Mouse (Mus musculus) cerebellum, adult 8-10 months (tissue): Measurements from ENCODE around the gene Gm11492.

Experiments
- DNase-seq: peaks from one replicate; pipeline ENCODE4 v3.0.0; 2022

The Gm11492 gene

DNA sequence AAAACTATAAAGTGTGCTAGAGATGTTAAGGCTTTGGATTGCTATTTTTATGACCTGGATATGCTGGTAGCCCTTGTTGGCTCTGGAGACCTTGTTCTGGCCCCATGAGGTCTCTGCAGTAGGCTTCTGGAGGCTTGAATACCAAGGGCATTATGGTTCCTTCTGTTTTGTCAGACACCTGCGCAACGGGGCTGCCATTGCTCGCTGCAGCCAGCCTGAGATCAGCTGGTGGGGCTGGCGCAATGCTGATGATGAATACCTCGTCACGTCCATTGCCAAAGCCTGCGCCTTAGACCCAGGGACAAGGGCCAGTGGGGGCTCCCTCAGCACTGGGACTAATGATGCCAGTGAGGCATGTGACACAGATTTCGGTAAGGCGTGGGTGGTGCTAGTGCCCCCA is 35.8 kb downstream of the Gm11492 start:
- no peak for DNase-seq

DNA sequence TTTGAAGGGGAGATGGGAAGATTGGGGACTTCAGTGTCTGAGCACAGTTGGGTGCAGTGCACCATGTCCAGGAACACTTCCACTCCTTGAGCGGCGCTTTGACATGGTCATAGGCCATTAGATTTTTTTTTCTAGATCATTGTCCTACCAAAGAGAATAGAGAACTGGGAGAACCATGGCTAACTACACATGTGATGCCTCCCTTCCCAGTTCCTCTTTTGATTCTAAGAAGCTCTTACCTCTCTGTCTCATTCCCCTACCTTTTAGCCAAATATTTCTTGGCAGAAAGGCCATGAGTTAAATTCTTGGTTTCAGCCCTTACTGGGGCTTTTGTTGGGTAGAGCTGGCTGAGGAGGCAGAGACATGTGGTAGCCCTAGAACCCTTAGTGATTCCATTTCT is 37.1 kb downstream of the Gm11492 start:
- DNase-seq, result no peak

DNA sequence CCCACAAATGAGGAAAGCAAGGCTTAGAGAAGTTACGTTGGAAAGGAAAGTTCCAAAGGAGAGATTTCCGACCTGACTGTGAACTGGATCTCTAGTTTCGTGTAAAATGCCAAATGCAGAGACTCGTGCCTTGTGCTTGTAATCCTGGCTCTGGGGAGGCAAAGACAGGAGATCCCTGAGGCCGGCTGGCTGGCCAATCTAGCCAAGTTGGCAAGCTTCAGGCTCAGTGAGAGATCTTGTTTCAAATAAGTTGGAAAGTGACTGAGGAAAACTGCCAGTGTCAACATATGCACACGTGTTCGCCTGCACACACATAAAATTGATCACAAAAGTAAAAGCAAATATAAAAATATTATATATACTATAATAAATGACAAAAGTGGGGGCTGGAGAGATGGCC is 42.8 kb downstream of the Gm11492 start:
- DNase-seq, result no peak

DNA sequence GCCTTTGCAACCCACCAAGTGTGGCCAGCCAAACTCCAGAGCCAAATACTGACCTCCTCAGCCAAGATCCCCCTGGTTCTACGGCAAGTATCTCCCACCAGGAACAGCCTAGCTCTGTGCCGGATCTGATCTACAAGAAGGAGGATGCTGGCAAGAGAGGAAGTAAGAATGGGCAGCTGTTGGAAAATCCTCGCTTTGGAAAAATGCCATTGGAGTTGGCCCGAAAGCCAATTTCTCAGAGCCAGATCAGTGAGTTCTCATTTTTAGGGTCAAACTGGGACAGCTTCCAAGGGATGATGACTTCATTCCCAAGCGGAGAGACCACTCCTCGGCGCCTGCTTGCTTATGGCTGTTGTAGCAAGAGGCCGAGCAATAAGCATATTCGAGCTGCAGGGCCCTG is 45.1 kb downstream of the Gm11492 start:
- DNase-seq, result no peak

DNA sequence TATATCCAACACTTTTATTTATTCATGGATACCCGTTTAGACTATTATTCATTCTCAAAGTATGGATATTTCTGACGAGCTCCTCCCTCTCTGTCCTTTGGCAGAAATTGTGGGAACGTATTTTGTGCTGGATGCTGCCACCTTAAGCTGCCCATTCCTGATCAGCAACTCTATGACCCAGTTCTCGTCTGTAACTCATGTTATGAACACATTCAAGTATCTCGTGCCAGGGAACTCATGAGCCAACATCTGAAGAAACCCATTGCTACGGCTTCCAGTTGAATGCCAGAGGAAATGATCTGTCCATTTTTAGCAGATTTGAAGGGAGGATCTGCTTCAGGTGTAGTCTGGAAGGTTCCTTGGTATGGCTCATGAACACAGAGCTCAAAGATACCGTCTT is 47.5 kb downstream of the Gm11492 start:
- no peak for DNase-seq

DNA sequence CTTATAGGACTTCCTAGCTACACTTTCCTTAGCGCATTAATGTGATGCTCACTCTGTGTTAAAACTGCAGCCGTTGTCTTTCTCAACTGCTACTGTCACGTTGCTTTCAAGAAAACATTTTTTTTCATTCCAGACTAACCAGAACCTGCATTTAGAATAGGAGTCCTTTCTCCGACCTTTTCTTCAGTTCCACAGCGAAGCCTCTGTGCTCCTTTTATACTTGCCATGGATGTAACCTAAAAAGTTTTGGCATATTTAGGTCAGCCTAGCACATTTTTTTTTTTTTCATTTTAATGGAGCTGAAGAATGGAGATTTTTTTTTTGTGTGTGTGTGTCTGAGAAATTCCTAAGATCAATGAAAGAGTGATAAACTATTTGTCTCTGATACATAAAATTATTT is 49.1 kb downstream of the Gm11492 start:
- DNase-seq, result no peak

DNA sequence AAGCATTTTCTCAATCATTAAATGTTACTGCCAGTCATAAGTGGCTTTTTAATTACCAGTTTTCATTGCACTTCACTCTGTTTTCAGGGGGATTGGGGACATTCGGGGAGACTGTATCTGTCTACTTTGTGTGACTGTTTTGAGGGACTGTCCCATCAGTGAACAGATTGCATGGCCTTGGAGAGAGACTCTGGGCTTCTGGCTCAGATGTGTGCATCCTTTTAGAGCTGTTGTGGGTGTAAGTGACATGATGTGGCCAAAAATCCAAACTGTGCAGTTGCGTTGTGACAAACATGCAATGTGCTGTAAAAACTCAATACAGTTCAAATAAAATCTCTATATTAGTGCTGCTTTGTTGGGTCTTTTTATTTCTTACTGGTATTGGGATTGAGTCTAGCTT is 49.5 kb downstream of the Gm11492 start:
- DNase-seq, result no peak

DNA sequence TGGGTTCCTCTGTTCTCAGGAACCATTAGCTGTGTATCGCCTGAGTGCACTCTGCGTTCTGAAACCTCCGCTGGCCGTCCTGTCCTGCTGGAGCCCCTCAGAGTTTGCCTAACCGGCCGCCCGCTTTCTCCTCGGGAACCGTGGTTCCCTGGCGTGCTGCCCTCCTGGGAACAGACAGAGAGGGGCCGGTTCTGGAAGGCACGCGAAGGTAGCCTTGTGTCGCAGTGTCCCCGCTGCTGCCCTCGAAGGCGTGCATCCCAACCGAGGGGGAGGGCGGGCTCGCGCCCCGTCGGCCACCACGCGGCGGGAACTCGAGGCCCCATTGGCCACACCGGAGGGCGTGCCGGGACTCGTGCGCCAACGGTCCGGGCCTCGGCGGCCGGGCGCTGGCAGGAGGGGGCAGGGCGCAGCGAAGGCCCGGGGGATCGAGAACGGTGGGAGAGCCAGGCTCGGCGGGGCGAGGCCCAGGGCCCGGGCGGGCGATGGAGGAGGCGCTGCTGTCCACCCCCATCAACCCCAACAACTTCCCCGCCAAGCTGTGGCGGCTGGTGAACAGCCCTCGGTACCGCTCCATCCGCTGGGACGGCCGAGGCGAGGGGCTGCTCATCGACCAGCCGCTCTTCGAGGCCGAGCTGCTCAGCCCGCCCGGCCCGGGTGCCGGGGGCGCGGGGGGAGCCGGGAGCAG is 50.5 kb downstream of the Gm11492 start, which contains the start of gene Hsf5:
Gene Hsf5, plus strand, starts transcription at position 375 of the 685 bp plus-strand sequence.
- DNase-seq, result no peak

DNA sequence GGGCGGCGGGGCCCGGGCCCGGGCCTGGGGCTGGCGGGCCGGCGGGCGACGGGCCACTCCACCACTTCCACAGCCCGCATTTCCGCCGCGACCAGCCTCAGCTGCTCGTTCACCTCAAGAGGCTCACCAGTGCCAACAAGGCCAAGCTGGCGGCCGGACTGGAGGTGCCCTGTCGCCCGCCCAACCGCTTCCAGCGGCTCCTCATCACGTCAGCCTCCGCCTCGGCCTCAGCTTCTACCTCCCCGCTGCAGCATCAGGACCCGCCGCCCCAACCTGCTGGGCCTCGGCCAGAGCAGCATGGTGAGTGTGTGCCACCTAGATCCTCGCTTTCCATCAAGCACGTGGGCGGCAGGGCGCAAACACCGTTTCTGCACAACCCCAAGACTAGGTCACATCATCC is 51.2 kb downstream of the Gm11492 start:
- DNase-seq, result no peak
